Mouse (Mus musculus): ENCODE results near the gene Zbtb44. TPM values are rescaled to one million over a fixed set of nuclear protein-coding genes. Genes with fewer than 3 reads are reported as not detected.
"Not testable (repeated sequence)": the region's sequence is repeated elsewhere in the genome, so short reads cannot be mapped to it uniquely, and the experiment has no call there.

The Zbtb44 gene
- total and polyA plus RNA-seq, 2 experiments from 2014 or later, result 5.3 to 22.1 TPM

DNA sequence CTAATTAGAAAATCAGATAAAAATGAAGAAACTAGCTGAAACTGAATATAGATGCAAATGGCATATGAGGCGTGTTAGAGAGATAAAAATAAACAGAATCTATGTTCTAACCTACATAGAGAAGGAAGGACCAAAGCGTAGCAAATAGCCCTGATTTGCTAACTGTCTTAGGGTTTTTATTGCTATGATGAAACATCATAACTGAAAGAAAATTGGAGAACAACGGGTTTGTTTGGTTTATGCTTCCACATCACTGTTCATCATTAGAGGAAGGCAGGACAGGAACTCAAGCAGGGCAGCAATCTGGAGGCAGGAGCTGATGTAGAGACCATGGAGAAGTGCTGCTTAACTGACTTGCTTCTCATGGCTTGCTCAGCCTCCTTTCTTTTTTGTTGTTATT is 12.3 kb upstream of the Zbtb44 start:
- no peak overlapping the region for H3K27ac ChIP-seq (ENCODE audit: low read depth, low read length)
- ATAC-seq (no peak), DNase-seq (no peak)
- no peak overlapping the region for H3K4me2 ChIP-seq (ENCODE audit: low read depth)
- H3K4me3 ChIP-seq (ENCODE audit: low read depth, low read length), result no peak overlapping the region
- no peak for TF ChIP-seq CTCF (IDR thresholded peaks at IDR 0.05; ENCODE audit: low read depth)
- no peaks in the 10 kb centered on the region for H3K9me3 ChIP-seq (ENCODE audit: low read length)
- H3K36me3 ChIP-seq (ENCODE audit: insufficient read depth), result no peaks in the 10 kb centered on the region
- no peak overlapping the region for H3K9ac ChIP-seq
- H3K27me3 ChIP-seq (ENCODE audit: insufficient read depth, low read length), result no peaks in the 10 kb centered on the region
- 85% methylated on average over 3 of the region's 3 CpGs for WGBS
- no peaks in the 10 kb centered on the region for H3K4me1 ChIP-seq (ENCODE audit: insufficient read depth)

DNA sequence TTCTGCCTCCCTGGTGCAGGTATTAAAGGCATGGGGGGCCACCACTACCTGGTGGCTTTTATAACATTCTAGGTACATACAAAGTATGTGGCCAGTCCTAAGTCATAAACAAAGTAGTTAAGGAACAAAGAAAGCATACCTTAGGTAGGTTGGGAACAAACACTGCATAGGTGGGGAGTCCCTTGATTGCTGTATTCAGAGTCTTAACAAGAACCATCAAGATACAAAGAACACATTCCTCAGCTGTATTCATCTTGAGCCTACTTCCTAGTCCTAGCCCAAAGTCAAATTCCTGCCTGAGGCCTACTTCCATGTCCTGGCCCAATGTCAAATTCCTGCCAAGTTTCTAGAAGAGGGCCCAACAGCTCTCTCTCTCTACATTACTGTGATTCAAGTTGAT is 11.7 kb upstream of the Zbtb44 start:
- Histone ChIP-seq H3K36me3 (ENCODE audit: insufficient read depth) (no peaks in the 10 kb centered on the region), H3K27me3 (ENCODE audit: insufficient read depth, low read length) (no peaks in the 10 kb centered on the region), H3K4me1 (ENCODE audit: insufficient read depth) (no peaks in the 10 kb centered on the region), H3K9ac (no peak overlapping the region), H3K4me3 (ENCODE audit: low read depth, low read length) (no peak overlapping the region), H3K9me3 (ENCODE audit: low read length) (no peaks in the 10 kb centered on the region), H3K27ac (ENCODE audit: low read depth, low read length) (no peak overlapping the region), H3K4me2 (ENCODE audit: low read depth) (no peak overlapping the region)
- ATAC-seq, result no peak
- no peak for TF ChIP-seq CTCF (IDR thresholded peaks at IDR 0.05; ENCODE audit: low read depth)
- DNase-seq, result no peak

DNA sequence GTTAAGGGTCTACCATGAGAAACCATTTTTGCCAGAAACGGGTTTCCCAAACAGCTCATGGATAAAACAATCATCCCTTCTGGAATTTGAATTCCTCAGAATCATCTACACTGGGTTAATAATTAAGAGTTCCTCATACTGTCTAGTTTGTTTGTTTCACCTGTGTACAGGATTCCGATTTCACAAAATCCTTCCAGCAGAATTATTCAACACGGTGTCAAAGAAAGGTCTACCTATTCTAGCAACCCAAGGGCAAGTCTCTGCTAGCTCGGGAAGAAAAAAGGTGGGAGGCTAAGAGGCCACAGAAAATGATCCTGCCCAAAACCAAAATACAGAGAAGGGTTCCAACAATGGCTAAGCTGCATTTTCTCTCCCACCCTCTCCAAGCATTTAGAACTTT is 2.2 kb upstream of the Zbtb44 start:
- Histone ChIP-seq H3K4me3 (ENCODE audit: low read depth, low read length) (no peak overlapping the region), H3K27ac (ENCODE audit: low read depth, low read length) (no peak overlapping the region), H3K27me3 (ENCODE audit: insufficient read depth, low read length) (no peaks in the 10 kb centered on the region), H3K36me3 (ENCODE audit: insufficient read depth) (no peaks in the 10 kb centered on the region), H3K4me2 (ENCODE audit: low read depth) (no peak overlapping the region), H3K9me3 (ENCODE audit: low read length) (no peaks in the 10 kb centered on the region), H3K4me1 (ENCODE audit: insufficient read depth) (no peaks in the 10 kb centered on the region), H3K9ac (no peak overlapping the region)
- 85% methylated on average over 4 of the region's 4 CpGs for WGBS
- ATAC-seq (no peak), DNase-seq (no peak)
- TF ChIP-seq CTCF (IDR thresholded peaks at IDR 0.05; ENCODE audit: low read depth), result no peak

DNA sequence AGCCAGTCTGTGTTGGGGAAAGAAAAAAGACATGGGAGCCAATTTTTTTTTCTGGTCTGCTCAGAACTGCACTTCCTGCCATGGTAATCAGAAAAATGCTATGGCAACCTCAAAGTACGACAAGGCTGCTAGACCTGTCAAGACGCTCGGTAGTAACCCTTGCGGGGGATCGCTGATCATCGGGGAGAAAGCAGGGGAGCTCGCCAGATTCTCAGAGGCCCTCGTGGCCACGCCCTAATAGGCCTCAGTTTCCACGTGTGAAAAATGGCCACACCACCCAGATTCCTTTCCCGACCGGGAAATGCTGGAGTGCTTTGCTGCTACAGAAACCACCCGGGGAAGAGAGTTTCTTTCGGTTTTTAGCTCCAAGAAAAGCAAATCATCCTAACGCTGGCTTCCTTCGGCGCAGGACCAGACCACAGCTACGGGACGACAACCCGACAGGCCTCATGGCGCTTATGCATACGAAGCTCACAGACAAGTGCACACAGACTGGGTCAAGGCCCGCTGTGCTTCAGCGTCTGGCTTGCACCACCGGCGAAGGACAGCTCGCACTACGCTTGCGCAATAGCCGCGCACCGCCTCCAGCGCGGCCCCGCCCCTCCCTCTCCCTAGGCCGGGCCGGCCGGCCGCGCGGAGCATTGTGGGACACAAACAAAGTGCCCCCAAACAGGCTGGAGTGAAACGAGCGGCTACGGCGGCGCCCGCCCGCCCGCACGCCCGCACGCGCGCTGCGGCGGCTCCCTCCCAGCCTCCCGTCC is 513 bp upstream of the Zbtb44 start:
- no peaks in the 10 kb centered on the region for H3K9me3 ChIP-seq (ENCODE audit: low read length)
- peak overlapping the region; percentile 95 for H3K9ac ChIP-seq
- peak overlapping the region; percentile 91 for H3K4me3 ChIP-seq (ENCODE audit: low read depth, low read length)
- peak overlapping the region; percentile 81 for H3K4me2 ChIP-seq (ENCODE audit: low read depth)
- DNase-seq (peak; percentile 97), ATAC-seq (peak; percentile 96)
- no peaks in the 10 kb centered on the region for H3K27me3 ChIP-seq (ENCODE audit: insufficient read depth, low read length)
- H3K36me3 ChIP-seq (ENCODE audit: insufficient read depth), result peaks cover 3% of the 10 kb centered on the region; the same call in 1 of the 2 replicates
- TF ChIP-seq CTCF (IDR thresholded peaks at IDR 0.05; ENCODE audit: low read depth), result no peak
- 2% methylated on average over 49 of the region's 57 CpGs for WGBS
- peak overlapping the region; percentile 95 for H3K27ac ChIP-seq (ENCODE audit: low read depth, low read length)
- H3K4me1 ChIP-seq (ENCODE audit: insufficient read depth), result no peaks in the 10 kb centered on the region

DNA sequence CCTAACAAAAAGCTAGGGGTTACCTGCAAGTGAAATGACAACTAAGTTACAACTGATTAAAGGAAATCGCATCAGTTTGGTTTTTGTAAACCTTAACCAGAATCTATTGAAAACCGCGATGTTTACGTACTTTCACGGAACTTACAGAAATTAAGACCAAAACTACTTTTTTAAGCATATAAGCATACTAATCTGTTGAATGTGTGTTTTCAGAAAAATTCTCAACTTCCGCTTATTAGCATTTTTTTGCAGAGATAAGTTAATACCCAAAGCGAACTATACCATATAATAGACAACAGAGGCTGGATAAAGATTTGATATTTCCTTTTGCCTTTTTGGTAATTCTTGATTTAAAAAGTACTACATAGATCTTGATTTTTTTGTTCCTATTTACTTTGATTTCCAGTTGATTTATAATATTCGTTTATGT is 985 bp downstream of the Zbtb44 start:
- Histone ChIP-seq H3K4me3 (ENCODE audit: low read depth, low read length) (peak overlapping the region; percentile 91), H3K4me1 (ENCODE audit: insufficient read depth) (no peaks in the 10 kb centered on the region), H3K4me2 (ENCODE audit: low read depth) (peak overlapping the region; percentile 81), H3K9me3 (ENCODE audit: low read length) (no peaks in the 10 kb centered on the region), H3K27ac (ENCODE audit: low read depth, low read length) (no peak overlapping the region), H3K27me3 (ENCODE audit: insufficient read depth, low read length) (no peaks in the 10 kb centered on the region), H3K9ac (peak overlapping the region; percentile 95), H3K36me3 (ENCODE audit: insufficient read depth) (peaks cover 3% of the 10 kb centered on the region; the same call in 1 of the 2 replicates)
- ATAC-seq (no peak), DNase-seq (no peak)
- WGBS, result 17% methylated on average over 8 of the region's 8 CpGs
- no peak for TF ChIP-seq CTCF (IDR thresholded peaks at IDR 0.05; ENCODE audit: low read depth)

DNA sequence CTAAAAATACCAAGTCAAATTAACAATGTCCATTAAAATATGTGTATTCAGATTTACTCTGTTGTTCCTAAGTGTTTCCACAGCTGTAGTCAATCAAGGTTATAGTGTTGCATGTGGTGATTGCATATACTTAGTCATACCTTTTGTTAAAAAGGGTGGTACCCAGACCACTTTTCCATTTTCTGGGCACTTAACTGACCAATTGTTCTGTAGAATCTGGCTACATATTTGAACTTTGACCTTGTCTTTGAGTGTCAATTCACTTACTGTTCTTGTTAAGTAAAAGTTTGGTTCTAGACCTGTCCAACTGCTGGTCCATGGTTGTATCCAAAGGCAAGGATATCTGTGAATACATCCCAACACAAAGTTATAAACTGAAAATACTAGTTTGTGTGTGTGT is 2.1 kb downstream of the Zbtb44 start:
- DNase-seq (no peak), ATAC-seq (no peak)
- Histone ChIP-seq H3K4me1 (ENCODE audit: insufficient read depth) (no peaks in the 10 kb centered on the region), H3K4me3 (ENCODE audit: low read depth, low read length) (no peak overlapping the region), H3K27me3 (ENCODE audit: insufficient read depth, low read length) (no peaks in the 10 kb centered on the region), H3K9ac (no peak overlapping the region), H3K27ac (ENCODE audit: low read depth, low read length) (no peak overlapping the region), H3K36me3 (ENCODE audit: insufficient read depth) (peaks cover 3% of the 10 kb centered on the region; the same call in 1 of the 2 replicates), H3K4me2 (ENCODE audit: low read depth) (no peak overlapping the region), H3K9me3 (ENCODE audit: low read length) (no peaks in the 10 kb centered on the region)
- no peak for TF ChIP-seq CTCF (IDR thresholded peaks at IDR 0.05; ENCODE audit: low read depth)

DNA sequence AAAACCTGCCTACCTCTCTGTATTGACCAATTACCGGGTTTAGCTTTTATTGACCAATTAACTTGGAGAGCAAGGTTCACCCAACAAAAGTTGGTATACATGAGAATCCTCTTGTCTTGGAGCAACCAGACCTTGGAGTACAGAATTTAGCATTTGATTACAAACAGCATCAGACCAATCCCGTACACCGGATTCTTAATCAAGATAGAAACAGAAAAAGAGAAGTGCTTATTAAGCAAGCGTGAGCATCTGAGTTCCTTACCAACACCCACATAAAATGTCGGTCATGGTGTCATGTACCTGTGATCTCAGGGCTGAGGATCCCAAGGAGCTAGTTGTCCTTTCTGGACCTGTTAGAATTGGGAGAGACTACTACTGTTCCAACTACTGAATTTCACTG is 19.8 kb downstream of the Zbtb44 start:
- Histone ChIP-seq H3K4me3 (ENCODE audit: low read depth, low read length) (no peak overlapping the region), H3K9ac (no peak overlapping the region), H3K36me3 (ENCODE audit: insufficient read depth) (no peaks in the 10 kb centered on the region), H3K27ac (ENCODE audit: low read depth, low read length) (no peak overlapping the region), H3K4me1 (ENCODE audit: insufficient read depth) (no peaks in the 10 kb centered on the region), H3K9me3 (ENCODE audit: low read length) (no peaks in the 10 kb centered on the region), H3K4me2 (ENCODE audit: low read depth) (no peak overlapping the region), H3K27me3 (ENCODE audit: insufficient read depth, low read length) (no peaks in the 10 kb centered on the region)
- WGBS, result 98% methylated on average over 5 of the region's 5 CpGs
- no peak for TF ChIP-seq CTCF (IDR thresholded peaks at IDR 0.05; ENCODE audit: low read depth)
- DNase-seq, result no peak
- no peak for ATAC-seq

DNA sequence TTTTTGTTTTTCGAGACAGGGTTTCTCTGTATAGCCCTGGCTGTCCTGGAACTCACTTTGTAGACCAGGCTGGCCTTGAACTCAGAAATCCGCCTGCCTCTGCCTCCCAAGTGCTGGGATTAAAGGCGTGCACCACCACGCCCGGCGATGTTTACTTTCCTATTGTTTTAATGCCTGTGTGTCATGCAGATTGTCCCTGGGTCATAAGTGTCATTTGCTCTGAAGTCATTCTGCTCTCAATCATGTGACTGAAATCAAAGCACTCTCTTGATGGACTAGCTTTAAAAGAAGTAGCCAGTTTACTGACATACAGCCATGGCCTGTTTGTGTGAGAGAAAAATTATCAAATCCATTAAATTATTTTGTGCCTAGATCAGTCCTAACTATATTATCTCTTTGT is 21.1 kb downstream of the Zbtb44 start:
- H3K4me3 ChIP-seq (ENCODE audit: low read depth, low read length); ATAC-seq; H3K27ac ChIP-seq (ENCODE audit: low read depth, low read length); H3K36me3 ChIP-seq (ENCODE audit: insufficient read depth); H3K9me3 ChIP-seq (ENCODE audit: low read length); H3K4me1 ChIP-seq (ENCODE audit: insufficient read depth); H3K9ac ChIP-seq; H3K27me3 ChIP-seq (ENCODE audit: insufficient read depth, low read length); DNase-seq; H3K4me2 ChIP-seq (ENCODE audit: low read depth): not testable (repeated sequence)
- 94% methylated on average over 6 of the region's 6 CpGs for WGBS

All from forebrain, postnatal 0 days (tissue).